Mouse (Mus musculus) forebrain, embryonic 10.5 days (tissue): ENCODE measurements around the gene Spata33. TPM values are rescaled to one million over a fixed set of nuclear protein-coding genes. Genes with fewer than 3 reads are reported as not detected.
"Not testable (repeated sequence)": the region's sequence is repeated elsewhere in the genome, so short reads cannot be mapped to it uniquely, and the experiment has no call there.

Experiments used
- DNase-seq: peaks from one replicate; pipeline ENCODE4 v3.0.0-alpha.2; 2017; ENCODE audit warnings: low spot score; ENCODE audit errors: extremely low spot score
- H3K27ac ChIP-seq: fragments of 300-500 bp; sonication (generic); 2 replicates; pipeline ENCODE4 v1.5.1; 2016; ENCODE audit warnings: mild to moderate bottlenecking
- H3K27me3 ChIP-seq: fragments of 300-500 bp; sonication (generic); 2 replicates; pipeline ENCODE4 v1.6.1; 2016; ENCODE audit warnings: mild to moderate bottlenecking; ENCODE audit not compliant: poor library complexity, severe bottlenecking
- H3K36me3 ChIP-seq: fragments of 300-500 bp; sonication (generic); replicated peaks from 2 replicates; pipeline ENCODE4 v1.6.1; 2016; ENCODE audit warnings: mild to moderate bottlenecking, moderate library complexity
- H3K4me1 ChIP-seq: fragments of 300-500 bp; sonication (generic); 2 replicates; pipeline ENCODE4 v1.6.1; 2016
- H3K4me3 ChIP-seq: fragments of 300-500 bp; sonication (generic); 2 replicates; pipeline ENCODE4 v1.5.1; 2016; ENCODE audit warnings: mild to moderate bottlenecking, moderate library complexity
- H3K9me3 ChIP-seq: fragments of 300-500 bp; sonication (generic); 2 replicates; pipeline ENCODE4 v1.6.1; 2016; ENCODE audit warnings: mild to moderate bottlenecking, moderate library complexity
- WGBS: fragments of 180-500 bp; shearing (Covaris S2); methylation state at CpG from one replicate; pipeline ENCODE4 v1.1.7; 2016; 5-methylcytosine and 5-hydroxymethylcytosine counted together
- polyA plus RNA-seq: library from polyadenylated mRNA; unstranded; fragments of >200 nt; fragmentation: Nextera tagmentation; extraction: Ambion mirVana; gene quantifications from 2 replicates; pipeline ENCODE4 v1.2.1, GENCODE M21; 2016

Spata33 gene
- polyA plus RNA-seq, 1 experiment from 2014 or later = 5.2 TPM

GRCm38 (mm10) chr8:123255170-123255569 lies 42.5 kb downstream of the Spata33 start:
- no peaks in the 10 kb centered on the region for H3K9me3 ChIP-seq
- 65% methylated on average over 6 of the region's 6 CpGs for WGBS
- peaks cover 40% of the 10 kb centered on the region for H3K4me1 ChIP-seq
- peak overlapping the region; percentile 94 for H3K4me3 ChIP-seq
- no peak for DNase-seq
- H3K27ac ChIP-seq = no peak overlapping the region
- peaks cover 68% of the 10 kb centered on the region for H3K36me3 ChIP-seq
- no peaks in the 10 kb centered on the region for H3K27me3 ChIP-seq

- 71% methylated on average over 3 of the region's 3 CpGs for WGBS
- Histone ChIP-seq H3K36me3 (peaks cover 64% of the 10 kb centered on the region), H3K4me1 (peaks cover 39% of the 10 kb centered on the region), H3K4me3 (no peak overlapping the region), H3K27me3 (no peaks in the 10 kb centered on the region), H3K27ac (no peak overlapping the region), H3K9me3 (no peaks in the 10 kb centered on the region)
- DNase-seq = no peak
Observed at GRCm38 (mm10) chr8:123257114-123257513, 44.5 kb downstream of the Spata33 start.

GRCm38 (mm10) chr8:123257593-123257992 lies 45.0 kb downstream of the Spata33 start:
- not testable (repeated sequence) for H3K27me3 ChIP-seq, H3K9me3 ChIP-seq, H3K27ac ChIP-seq, DNase-seq, H3K4me3 ChIP-seq
- H3K4me1 ChIP-seq = peaks cover 34% of the 10 kb centered on the region
- 91% methylated on average over 8 of the region's 8 CpGs for WGBS
- peaks cover 65% of the 10 kb centered on the region for H3K36me3 ChIP-seq

GRCm38 (mm10) chr8:123267926-123268656 lies 55.5 kb downstream of the Spata33 start:
- no peaks in the 10 kb centered on the region for H3K9me3 ChIP-seq
- 88% methylated on average over 14 of the region's 14 CpGs for WGBS
- DNase-seq = no peak
- no peak overlapping the region for H3K27ac ChIP-seq
- no peaks in the 10 kb centered on the region for H3K4me1 ChIP-seq
- peaks cover 100% of the 10 kb centered on the region for H3K36me3 ChIP-seq
- H3K4me3 ChIP-seq = no peak overlapping the region
- H3K27me3 ChIP-seq = no peaks in the 10 kb centered on the region

GRCm38 (mm10) chr8:123271147-123271546 lies 58.5 kb downstream of the Spata33 start:
- Histone ChIP-seq H3K27ac (no peak overlapping the region), H3K36me3 (peaks cover 100% of the 10 kb centered on the region)

More at GRCm38 (mm10) chr8:123271147-123271546, 58.5 kb downstream of the Spata33 start:
- Histone ChIP-seq H3K4me3 (no peak overlapping the region), H3K4me1 (no peaks in the 10 kb centered on the region), H3K27me3 (no peaks in the 10 kb centered on the region), H3K9me3 (no peaks in the 10 kb centered on the region)
- WGBS = 95% methylated on average over 10 of the region's 10 CpGs
- no peak for DNase-seq

Other genes with a start within 250 kb of the Spata33 start
- gene Ankrd11, start 170.6 kb upstream of the Spata33 start, polyA plus RNA-seq = 33.4 and 33.8 TPM in 2 replicates
- 53.9 and 56.8 TPM in 2 replicates for gene Spg7, start 149.9 kb upstream of the Spata33 start, polyA plus RNA-seq
- 1,382 and 1,410 TPM in 2 replicates for gene Rpl13, start 110.5 kb upstream of the Spata33 start, polyA plus RNA-seq
- 0.94 and 1.3 TPM in 2 replicates for gene Cpne7, start 95.5 kb upstream of the Spata33 start, polyA plus RNA-seq
- 2.2 and 2.7 TPM in 2 replicates for gene Sult5a1, start 54.5 kb upstream of the Spata33 start, polyA plus RNA-seq
- 10.1 and 11.4 TPM in 2 replicates for gene Dpep1, start 26.6 kb upstream of the Spata33 start, polyA plus RNA-seq
- 137 and 144 TPM in 2 replicates for gene Chmp1a, start 69 bp upstream of the Spata33 start, polyA plus RNA-seq
- 36.8 and 40.3 TPM in 2 replicates for gene Cdk10, start 12.0 kb downstream of the Spata33 start, polyA plus RNA-seq
- gene Spata2l, start 23.4 kb downstream of the Spata33 start, polyA plus RNA-seq = 1.4 and 1.8 TPM in 2 replicates
- gene Zfp276, start 41.4 kb downstream of the Spata33 start, polyA plus RNA-seq = 23.4 and 24.0 TPM in 2 replicates
- 21.2 and 23.5 TPM in 2 replicates for gene Vps9d1, start 41.5 kb downstream of the Spata33 start, polyA plus RNA-seq
- gene Fanca, start 105.7 kb downstream of the Spata33 start, polyA plus RNA-seq = 49.6 and 52.3 TPM in 2 replicates
- 6.5 and 6.9 TPM in 2 replicates for gene Spire2, start 119.9 kb downstream of the Spata33 start, polyA plus RNA-seq
- gene Tcf25, start 160.9 kb downstream of the Spata33 start, polyA plus RNA-seq = 146 and 151 TPM in 2 replicates
- 0.06 and 0.07 TPM in 2 replicates for gene Mc1r, start 194.3 kb downstream of the Spata33 start, polyA plus RNA-seq
- 205 and 261 TPM in 2 replicates for gene Tubb3, start 198.6 kb downstream of the Spata33 start, polyA plus RNA-seq
- 45.9 and 49.9 TPM in 2 replicates for gene Def8, start 210.7 kb downstream of the Spata33 start, polyA plus RNA-seq